Mouse (Mus musculus) spleen, adult 2 months (tissue): ENCODE measurements around the gene Far1. TPM values are rescaled to one million over a fixed set of nuclear protein-coding genes. Genes with fewer than 3 reads are reported as not detected.
A peak's percentile ranks its signal among the peaks of the same experiment; 100 is the strongest.

ENCODE experiments used
- DNase-seq, 2 experiments: peaks; one replicate each; pipeline versions ENCODE4 v3.0.0 to v3.0.0-alpha.2; 2012 to 2021; ENCODE audit warnings: low spot score in 2 of 2, low read depth in 1 of 2
- H3K27ac ChIP-seq: fragments of 200-500 bp; 2 replicates; pipeline ENCODE4 v1.5.1; 2012; ENCODE audit warnings: low read length, inconsistent platforms; ENCODE audit not compliant: insufficient read depth
- H3K27me3 ChIP-seq: fragments of 200-500 bp; 2 replicates; pipeline ENCODE4 v1.6.1; 2012; ENCODE audit warnings: mild to moderate bottlenecking, moderate library complexity, low read length, inconsistent platforms; ENCODE audit not compliant: control insufficient read depth, insufficient read depth
- H3K36me3 ChIP-seq: fragments of 200-500 bp; 2 replicates; pipeline ENCODE4 v1.6.1; 2012; ENCODE audit warnings: mild to moderate bottlenecking, low read length, inconsistent platforms; ENCODE audit not compliant: control insufficient read depth, insufficient read depth
- H3K4me1 ChIP-seq: fragments of 200-500 bp; 2 replicates; pipeline ENCODE4 v1.6.1; 2011; ENCODE audit warnings: inconsistent platforms; ENCODE audit not compliant: control insufficient read depth, insufficient read depth, insufficient read length
- H3K4me3 ChIP-seq: fragments of 200-500 bp; 2 replicates; pipeline ENCODE4 v1.5.1; 2011; ENCODE audit warnings: mild to moderate bottlenecking, inconsistent platforms; ENCODE audit not compliant: insufficient read depth, insufficient read length; ENCODE audit errors: extremely low read depth
- CTCF ChIP-seq: fragments of 200-500 bp; IDR thresholded peaks from 2 replicates; pipeline ENCODE4 v1.5.1; 2011; ENCODE audit warnings: mild to moderate bottlenecking, inconsistent platforms; ENCODE audit not compliant: insufficient read depth, insufficient read length, insufficient replicate concordance; ENCODE audit errors: extremely low read depth
- POLR2A ChIP-seq: fragments of 200-500 bp; IDR thresholded peaks from 2 replicates; pipeline ENCODE4 v1.6.1; 2011; ENCODE audit warnings: low read depth, low read length, inconsistent platforms
- WGBS: fragments of 180-500 bp; shearing (Covaris S2); methylation state at CpG from one replicate; pipeline ENCODE4 v1.1.7; 2018; 5-methylcytosine and 5-hydroxymethylcytosine counted together
- polyA plus RNA-seq: library from polyadenylated mRNA; depleted of rRNA; stranded (reverse); fragments of >200 nt; gene quantifications from 2 replicates; pipeline ENCODE4 v1.2.3, GENCODE M21; 2012

Far1 gene
- polyA plus RNA-seq, 1 experiment, result 8.3 TPM

DNA sequence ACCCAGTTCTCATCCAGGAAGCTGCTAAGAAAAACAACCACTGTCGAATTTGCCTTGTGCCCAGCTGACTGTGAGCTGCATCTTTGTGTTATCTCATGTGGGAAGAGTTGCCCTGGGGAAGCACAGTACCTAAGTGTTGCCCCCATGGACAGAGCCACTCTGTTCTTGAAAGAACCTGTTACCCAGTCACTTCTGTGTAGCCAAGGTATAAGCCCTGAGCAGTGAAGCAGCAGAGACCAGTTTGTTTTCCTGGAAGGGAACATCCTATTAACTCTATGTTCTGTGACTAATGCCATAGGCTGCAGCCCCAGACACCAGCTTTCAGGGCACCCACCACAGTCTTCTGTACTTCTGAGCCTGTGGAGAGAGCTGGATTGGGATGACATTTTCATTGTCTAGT, 76.7 kb downstream of the Far1 start:
- Histone ChIP-seq H3K4me1 (no peaks in the 10 kb centered on the region), H3K27ac (no peak overlapping the region), H3K4me3 (no peak overlapping the region), H3K27me3 (no peaks in the 10 kb centered on the region), H3K36me3 (no peaks in the 10 kb centered on the region)
- no peak for DNase-seq
- TF ChIP-seq CTCF, result no peak
- no peak for TF ChIP-seq POLR2A
- WGBS, result 48% methylated on average over 1 of the region's 1 CpGs

DNA sequence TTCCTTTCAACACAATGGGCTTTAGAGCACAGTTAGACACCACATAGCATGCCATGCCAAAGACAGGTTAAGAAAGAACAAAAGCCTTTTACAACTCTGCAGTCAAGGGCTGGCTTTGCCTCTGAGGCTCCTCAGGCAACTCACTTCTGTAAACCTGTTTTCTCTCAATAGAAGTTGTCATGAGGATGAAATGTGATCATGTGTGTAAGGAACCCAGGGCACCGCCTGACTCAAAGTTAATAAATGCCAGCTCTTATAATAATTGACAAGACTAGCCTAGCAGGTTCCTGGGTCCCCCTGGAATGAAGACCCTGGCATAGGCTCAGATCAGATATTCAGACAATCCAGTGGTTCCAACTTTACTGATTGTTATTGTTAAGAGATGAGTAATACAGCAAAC, 77.5 kb downstream of the Far1 start:
- no peaks in the 10 kb centered on the region for H3K4me1 ChIP-seq
- no peak overlapping the region for H3K27ac ChIP-seq
- H3K4me3 ChIP-seq, result no peak overlapping the region
- H3K36me3 ChIP-seq, result no peaks in the 10 kb centered on the region
- H3K27me3 ChIP-seq, result no peaks in the 10 kb centered on the region
- no peak for DNase-seq
- TF ChIP-seq CTCF, result no peak
- TF ChIP-seq POLR2A, result no peak
- 82% methylated on average over 1 of the region's 1 CpGs for WGBS

DNA sequence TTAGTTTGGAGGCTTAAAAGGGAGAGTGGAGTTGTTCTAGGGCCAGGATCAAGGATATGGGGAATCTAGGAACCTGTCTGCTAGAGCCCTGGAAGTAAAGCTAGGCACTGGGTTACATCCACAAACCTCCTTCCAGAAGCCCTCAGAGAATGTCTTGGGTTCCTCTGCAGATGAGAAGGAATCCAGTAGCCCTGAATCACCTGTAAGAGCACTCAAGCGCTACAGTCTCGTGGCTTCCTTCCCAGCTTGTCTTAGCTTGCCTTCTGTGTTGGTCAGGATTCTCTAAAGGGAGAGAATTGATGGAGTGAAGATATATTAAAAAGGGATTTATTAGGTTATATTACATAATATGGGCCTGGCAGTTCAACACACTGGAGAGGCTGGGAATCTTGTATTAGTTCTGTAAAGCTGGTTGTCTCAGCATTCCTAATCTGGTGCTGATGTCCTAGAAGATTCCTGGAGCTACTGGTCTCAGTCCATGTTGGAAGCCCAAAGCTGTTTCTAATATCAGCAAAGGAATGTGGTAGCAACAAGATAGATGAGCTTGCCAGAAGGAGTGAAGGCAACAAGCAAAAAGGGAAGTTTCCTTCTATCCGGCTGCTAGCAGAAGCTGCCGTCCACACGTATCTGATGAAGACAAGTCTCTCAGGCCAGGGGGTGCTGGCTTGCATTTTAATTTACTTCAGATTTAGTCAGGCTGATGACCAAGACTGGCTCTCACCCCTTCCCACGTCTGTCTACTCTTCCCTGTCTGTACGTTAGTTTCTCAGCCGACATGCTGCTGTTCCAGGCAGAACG, 78.1 kb downstream of the Far1 start:
- H3K4me3 ChIP-seq, result no peak overlapping the region
- H3K4me1 ChIP-seq, result no peaks in the 10 kb centered on the region
- WGBS, result 62% methylated on average over 9 of the region's 9 CpGs
- no peak overlapping the region for H3K27ac ChIP-seq
- TF ChIP-seq CTCF (no peak), POLR2A (no peak)
- no peaks in the 10 kb centered on the region for H3K27me3 ChIP-seq
- DNase-seq, result no peak
- H3K36me3 ChIP-seq, result no peaks in the 10 kb centered on the region

DNA sequence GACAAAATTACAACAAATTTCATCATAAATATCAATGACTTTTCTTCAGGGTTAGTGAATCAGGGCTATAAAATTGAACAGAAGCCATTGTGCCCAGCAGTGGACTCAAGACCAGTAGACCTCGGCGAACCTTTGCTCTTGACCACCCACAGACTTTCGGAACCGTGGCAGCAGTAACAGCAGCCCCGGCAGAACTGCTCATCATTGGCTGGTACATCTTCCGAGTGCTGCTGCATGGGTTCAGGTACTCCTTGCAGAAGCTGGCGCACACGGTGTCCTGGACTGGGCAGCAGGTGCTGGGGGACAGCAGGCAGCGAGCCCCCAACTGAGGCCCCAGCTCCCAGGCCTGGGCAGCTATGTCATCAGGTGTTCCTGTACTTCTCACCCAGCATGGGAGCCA, 79.1 kb downstream of the Far1 start:
- 91% methylated on average over 9 of the region's 9 CpGs for WGBS
- no peak overlapping the region for H3K4me3 ChIP-seq
- H3K27me3 ChIP-seq, result no peaks in the 10 kb centered on the region
- no peaks in the 10 kb centered on the region for H3K36me3 ChIP-seq
- H3K4me1 ChIP-seq, result no peaks in the 10 kb centered on the region
- H3K27ac ChIP-seq, result no peak overlapping the region
- DNase-seq, result no peak
- TF ChIP-seq CTCF (no peak), POLR2A (no peak)

DNA sequence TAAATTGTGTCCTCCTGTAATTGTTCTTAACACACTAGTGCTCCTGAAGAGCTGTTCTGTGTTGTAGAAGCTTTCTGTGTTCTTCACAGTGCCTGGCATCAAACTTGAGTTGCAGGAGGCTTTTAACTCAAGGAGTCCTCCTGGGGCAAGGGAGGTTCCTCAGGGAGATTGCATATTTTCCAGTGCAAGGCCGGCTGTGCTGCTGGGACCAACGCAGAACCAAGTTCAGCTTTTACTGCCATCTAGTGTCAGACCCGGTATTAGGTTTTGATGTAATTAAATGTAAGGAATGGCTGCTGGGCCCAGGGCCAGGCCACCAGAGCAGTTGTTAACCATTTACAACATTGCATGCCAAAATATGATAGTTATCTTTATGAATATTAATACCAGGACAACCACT, 80.7 kb downstream of the Far1 start:
- Histone ChIP-seq H3K27ac (no peak overlapping the region), H3K4me1 (no peaks in the 10 kb centered on the region), H3K27me3 (no peaks in the 10 kb centered on the region), H3K4me3 (no peak overlapping the region), H3K36me3 (no peaks in the 10 kb centered on the region)
- TF ChIP-seq POLR2A (no peak), CTCF (peak; percentile 57; the same call in 1 of the 2 replicates)
- WGBS, result 7% methylated on average over 3 of the region's 3 CpGs
- peak; percentile 23 to 30 for DNase-seq

DNA sequence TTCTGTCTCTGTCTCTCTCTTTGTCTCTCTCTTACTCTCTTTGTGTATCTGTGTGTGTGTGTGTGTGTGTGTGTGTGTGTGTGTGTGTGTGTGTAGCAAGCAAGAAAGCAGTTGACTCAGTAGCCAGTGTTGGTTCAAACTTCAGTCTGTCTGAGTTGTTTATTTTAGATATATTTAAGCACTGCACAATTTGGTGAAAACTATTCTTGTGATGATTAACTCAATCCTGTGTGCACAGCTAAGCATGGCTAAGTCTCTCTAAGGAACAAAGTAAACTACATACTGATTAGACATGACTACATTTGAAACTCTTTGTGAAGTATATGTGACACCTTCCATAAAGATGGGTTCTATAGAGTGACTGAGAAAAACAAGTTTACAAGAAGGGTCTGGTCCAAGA, 83.6 kb downstream of the Far1 start:
- TF ChIP-seq POLR2A, result no peak
- TF ChIP-seq CTCF, result no peak
- Histone ChIP-seq H3K27ac (no peak overlapping the region), H3K27me3 (no peaks in the 10 kb centered on the region), H3K4me1 (no peaks in the 10 kb centered on the region), H3K4me3 (no peak overlapping the region), H3K36me3 (no peaks in the 10 kb centered on the region)
- DNase-seq, result no peak

DNA sequence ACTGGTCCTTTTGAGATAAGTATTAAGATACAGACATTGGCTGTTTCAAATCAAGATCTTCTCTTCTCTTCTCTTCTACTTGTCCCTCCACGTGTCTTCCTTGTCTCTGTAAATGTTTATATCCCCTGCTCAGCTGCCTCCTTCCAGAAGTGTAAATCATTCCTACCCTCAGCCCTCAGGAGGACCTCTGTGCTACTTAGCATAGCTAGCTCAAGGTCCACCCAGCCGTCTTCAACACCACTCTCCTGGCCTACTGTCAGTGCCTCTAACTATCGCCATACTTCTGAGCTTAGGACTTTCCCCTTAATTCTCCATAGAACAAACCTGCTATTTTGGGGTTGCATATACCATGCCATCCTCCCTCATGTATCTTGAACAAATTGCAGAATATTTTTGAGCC, 88.2 kb downstream of the Far1 start:
- TF ChIP-seq POLR2A, result no peak
- TF ChIP-seq CTCF, result no peak
- WGBS, result 86% methylated on average over 3 of the region's 3 CpGs
- DNase-seq, result no peak
- H3K4me3 ChIP-seq, result no peak overlapping the region
- H3K27ac ChIP-seq, result no peak overlapping the region
- no peaks in the 10 kb centered on the region for H3K36me3 ChIP-seq
- H3K4me1 ChIP-seq, result no peaks in the 10 kb centered on the region
- no peaks in the 10 kb centered on the region for H3K27me3 ChIP-seq
